Mouse (Mus musculus) kidney, postnatal 10 days (tissue): ENCODE measurements at regions not wholly inside any gene's neighbourhood (a gene's known extent, or its start where the extent isn't known, plus 50 kb on each side); places are given as distances from the start of the nearest gene placed in this dataset.
"Not testable (repeated sequence)": the region's sequence is repeated elsewhere in the genome, so short reads cannot be mapped to it uniquely, and the experiment has no call there.

Experiments used
- DNase-seq: peaks from one replicate; pipeline ENCODE4 v3.0.0; 2021; ENCODE audit warnings: mixed read lengths

- no peak for DNase-seq
Observed at GRCm38 (mm10) chr8:126877039-126877365, 68.6 kb downstream of the Tomm20 start.

DNA sequence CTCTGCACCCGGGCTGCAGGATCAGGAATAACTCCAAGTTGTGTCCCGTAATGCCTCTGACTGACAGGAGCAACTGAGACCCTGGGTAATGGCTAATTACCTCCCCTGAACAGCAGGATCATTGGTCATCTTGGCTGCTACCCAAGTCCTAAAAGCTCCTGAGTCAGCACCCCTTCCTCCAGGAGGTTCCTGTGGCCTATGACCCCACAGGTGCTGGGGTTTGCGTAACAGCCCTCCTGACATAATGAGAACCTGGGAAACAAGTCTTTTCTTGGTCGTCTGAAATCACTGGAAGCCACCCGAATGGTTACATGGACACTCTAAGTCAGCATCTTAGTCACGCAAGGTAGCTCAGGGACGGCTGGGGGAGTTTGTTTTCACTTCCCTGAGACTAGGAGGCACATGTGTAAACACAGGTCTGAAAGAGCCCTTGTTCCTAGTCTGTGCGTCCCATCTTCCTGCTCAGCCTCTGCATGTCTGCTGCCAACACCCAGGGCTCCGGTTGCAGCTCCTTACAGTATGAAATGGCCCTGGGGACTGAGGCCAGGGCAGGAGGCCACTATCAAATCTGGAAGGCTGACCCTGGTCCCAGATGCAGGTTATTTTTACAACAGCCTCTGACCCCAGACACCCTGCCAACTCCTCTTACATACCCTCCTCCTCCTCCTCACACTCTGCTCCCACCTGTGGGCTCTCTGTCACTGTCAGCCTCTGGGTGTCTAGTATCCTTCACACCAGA lies 69.2 kb downstream of the Tomm20 start:
- peak; percentile 75 for DNase-seq

GRCm38 (mm10) chr8:126875491-126876155 lies 70.0 kb downstream of the Tomm20 start:
- DNase-seq: no peak

DNA sequence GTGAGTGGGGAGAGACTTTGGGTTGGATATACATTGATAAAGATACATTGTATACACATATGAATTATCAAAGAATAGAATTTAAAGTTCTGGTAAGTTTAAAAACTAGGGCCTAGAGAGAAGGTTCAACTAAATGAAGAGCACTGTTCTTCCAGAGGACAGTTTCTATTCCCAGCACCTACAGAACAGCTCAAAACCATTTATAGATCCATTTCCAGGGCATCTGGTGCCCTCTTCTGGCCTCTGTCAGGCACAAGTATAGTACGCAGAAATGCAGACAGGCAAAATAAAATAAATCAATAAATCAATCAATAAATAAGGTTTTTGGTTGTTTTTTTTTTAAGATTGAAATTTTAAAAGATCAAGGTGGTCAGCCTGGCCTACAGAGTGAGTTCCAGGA lies 70.8 kb downstream of the Tomm20 start:
- no peak for DNase-seq

DNA sequence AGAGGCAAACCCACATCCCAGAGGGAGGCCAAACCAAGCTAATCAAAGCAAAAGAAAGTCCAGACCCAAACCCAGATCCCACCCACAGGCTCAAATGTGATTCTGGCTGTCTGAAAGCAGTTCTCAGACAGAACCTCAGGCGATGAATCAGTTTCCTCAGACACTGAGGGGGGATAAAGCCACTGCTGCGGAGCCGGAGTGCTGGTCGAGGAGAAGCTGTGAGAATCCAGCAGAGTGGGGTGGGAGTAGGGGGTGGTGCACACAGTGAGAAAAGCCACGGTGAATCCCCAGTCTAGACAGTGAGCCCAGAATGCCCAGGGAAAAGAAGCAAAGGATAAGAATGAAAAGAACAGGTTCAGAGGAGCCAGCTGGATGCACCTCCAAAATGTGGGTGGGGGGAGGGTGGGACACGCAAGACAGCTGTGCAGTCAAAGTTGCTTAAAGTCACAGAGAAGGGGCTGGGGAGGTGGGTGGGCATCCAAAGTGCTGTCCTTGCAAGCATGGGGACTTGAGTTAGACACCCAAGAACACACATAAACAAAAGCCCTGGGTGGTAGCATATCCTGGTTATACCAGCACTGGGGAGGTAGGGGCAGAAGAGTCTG lies 71.4 kb downstream of the Tomm20 start:
- no peak for DNase-seq

DNA sequence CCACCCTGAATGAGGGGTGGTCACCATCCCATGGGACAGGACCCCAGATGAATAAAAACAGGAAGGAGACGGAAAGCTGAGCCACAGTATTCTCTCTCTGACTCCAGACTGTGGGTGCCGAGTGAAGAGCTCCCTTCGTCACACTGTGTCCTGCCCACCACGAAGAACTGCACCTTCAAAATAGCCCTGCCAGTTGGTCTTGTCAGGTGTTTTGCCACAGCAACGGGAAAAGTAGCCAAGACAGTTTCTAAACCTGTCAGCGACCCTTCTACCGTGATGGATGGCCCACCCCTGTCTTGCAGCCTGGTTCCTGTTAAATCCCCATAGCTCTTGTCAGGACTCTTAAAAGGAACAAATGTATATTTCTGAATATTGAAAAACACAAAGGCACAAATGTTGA lies 72.3 kb downstream of the Tomm20 start:
- DNase-seq: no peak

DNA sequence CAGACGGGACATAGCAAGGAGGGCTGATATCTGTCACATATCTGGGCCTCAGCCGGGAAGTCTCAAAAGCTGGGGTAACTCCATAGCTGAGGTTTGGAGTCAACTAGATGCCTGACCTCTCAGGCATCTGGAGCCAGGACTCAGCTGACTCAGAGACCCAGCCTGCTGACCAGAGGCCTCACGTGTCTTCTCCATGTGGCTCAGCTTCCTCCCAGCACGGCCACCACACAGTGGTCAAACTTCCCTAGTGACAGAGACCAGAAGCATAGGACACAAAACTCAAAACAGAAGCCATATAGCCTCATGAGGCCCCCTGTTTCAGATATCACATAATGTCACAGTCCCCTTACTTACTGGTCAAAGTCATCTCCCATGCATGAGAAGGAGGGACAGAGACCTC lies 73.1 kb downstream of the Tomm20 start:
- DNase-seq: peak; percentile 66

GRCm38 (mm10) chr8:126872133-126872532 lies 73.5 kb downstream of the Tomm20 start:
- DNase-seq: no peak

DNA sequence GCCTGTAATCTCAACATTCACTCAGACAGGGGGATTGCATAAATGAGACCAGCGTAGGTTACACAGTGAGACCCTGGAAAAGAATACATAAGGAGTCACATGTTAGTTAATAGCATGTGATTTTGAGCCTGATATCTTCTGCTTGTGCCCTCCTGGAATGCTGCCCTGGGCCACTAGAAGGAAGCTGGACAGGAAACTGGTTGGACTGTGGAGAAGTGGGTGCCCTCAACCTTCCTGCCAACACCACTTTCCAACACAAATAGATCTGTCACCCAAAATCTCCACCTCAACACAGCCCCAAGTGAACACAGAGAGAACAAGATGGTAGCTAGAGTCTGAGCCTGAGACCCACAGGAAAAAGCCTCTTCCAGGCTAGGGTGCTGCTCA lies 76.2 kb downstream of the Tomm20 start:
- no peak for DNase-seq

- DNase-seq: peak; percentile 55
Observed at GRCm38 (mm10) chr8:126868831-126869463, 76.7 kb downstream of the Tomm20 start.

GRCm38 (mm10) chr8:126867121-126867988 lies 78.3 kb downstream of the Tomm20 start:
- no peak for DNase-seq

DNA sequence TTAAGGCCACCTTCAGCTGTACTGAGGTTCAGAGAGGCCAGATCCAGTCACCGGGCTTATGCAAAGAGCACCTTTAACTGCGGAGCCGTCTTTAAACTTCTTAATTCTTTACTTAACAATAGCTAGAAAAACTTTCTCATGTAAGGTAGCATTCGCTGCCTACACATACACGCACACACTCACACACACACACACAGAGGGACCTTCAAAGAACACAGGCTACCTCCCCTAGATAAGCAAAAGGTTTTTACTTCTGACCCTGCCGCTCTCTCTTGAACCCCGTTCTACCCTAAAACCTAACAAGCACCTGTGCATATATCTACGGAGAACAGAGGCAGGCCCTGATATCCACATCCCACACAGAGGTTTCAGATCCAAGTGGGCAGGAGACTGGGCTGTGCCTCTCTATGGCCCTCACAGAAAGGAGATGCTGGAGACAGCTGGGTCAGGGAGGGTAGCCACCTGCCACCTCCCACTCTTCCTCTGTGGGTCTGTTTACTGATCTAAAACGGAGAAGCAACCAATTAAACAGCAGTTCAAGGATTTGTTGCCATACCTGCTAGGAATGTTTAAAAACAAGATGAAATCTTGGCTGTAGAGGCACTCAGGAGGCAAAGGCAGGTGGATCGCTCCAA lies 81.2 kb downstream of the Tomm20 start:
- DNase-seq: no peak

DNA sequence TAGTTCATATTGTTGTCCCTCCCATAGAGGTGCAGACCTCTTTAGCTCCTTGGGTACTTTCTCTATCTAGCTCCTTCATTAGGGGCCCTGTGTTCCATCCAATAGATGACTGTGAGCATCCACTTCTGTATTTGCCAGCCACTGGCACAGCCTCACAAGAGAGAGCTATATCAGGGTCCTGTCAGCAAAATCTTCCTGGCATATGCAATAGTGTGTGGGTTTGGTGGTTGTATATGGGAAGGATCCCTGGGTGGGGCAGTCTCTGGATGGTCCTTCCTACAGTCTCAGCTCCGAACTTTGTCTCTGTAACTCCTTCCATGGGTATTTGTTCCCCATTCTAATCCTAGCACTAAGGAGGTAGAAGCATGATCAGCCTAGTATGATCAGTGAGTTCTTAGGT lies 82.0 kb downstream of the Tomm20 start:
- DNase-seq: not testable (repeated sequence)

DNA sequence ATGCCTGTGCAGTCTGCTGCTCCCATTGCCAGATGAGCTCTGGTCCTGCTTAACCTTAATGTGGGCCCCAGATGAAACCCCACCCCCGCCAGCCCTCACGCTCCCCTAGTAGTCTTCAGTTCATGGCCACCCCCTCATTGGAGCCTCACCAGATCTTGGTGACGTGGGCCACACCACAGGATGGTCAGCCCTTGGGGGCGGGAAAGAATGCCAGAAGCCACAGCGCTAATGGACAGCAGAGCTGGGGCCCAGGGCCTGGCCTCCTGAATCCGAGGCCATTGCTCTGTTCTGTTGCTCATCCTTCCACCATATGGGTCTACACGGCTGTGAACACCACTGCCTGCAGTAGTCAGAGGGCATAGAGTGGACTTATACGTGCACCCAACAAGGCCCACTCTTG lies 83.9 kb downstream of the Tomm20 start:
- no peak for DNase-seq

DNA sequence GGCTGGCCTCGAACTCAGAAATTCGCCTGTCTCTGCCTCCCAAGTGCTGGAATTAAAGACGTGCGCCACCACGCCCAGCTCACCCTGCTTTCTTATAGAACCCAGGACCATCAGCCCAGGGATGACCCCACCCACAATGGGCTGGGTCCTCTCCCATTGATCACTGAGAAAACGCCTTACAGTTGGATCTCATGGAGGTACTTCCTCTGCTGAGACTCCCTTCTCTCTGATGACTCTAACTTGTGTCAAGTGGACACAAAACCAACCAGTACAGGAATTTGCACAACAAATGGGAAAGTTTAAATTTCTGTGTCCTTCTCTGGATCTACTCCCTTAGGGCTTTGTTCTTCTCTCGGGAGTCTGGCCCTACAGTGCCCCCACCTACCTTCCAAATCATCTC lies 85.0 kb downstream of the Tomm20 start:
- no peak for DNase-seq

- DNase-seq: peak; percentile 43
Observed at GRCm38 (mm10) chr8:126859706-126860424, 85.8 kb downstream of the Tomm20 start.

- no peak for DNase-seq
Observed at GRCm38 (mm10) chr8:126857307-126858203, 88.1 kb downstream of the Tomm20 start.

- DNase-seq: no peak
Observed at GRCm38 (mm10) chr8:126855914-126856313, 89.7 kb downstream of the Tomm20 start.

- DNase-seq: no peak
Observed at GRCm38 (mm10) chr8:126855056-126855609, 90.5 kb downstream of the Tomm20 start.
